Mouse (Mus musculus): ENCODE measurements around the gene Kcna5. TPM values are rescaled to one million over a fixed set of nuclear protein-coding genes. Genes with fewer than 3 reads are reported as not detected.
A peak's percentile ranks its signal among the peaks of the same experiment; 100 is the strongest.

Gene Kcna5
- polyA plus RNA-seq, 1 experiment from 2014 or later = 1.4 TPM

- Histone ChIP-seq H3K4me3 (ENCODE audit: low read depth, low read length) (no peak overlapping the region), H3K36me3 (ENCODE audit: control insufficient read depth, insufficient read depth, low read length) (no peaks in the 10 kb centered on the region), H3K4me2 (ENCODE audit: low read length) (no peak overlapping the region), H3K27me3 (replicated peaks; ENCODE audit: control insufficient read depth, insufficient read depth, low read length) (no peaks in the 10 kb centered on the region), H3K4me1 (ENCODE audit: control insufficient read depth, insufficient read depth, low read length) (no peaks in the 10 kb centered on the region), H3K9me3 (replicated peaks; ENCODE audit: control insufficient read depth, low read length) (no peaks in the 10 kb centered on the region), H3K27ac (ENCODE audit: low read depth, low read length) (no peak overlapping the region), H3K9ac (ENCODE audit: low read length) (no peak overlapping the region)
- DNase-seq (ENCODE audit: low spot score) (no peak), ATAC-seq (no peak)
- WGBS = 85% methylated on average over 14 of the region's 14 CpGs
Observed at GRCm38 (mm10) chr6:126568046-126568830, 33.0 kb upstream of the Kcna5 start.

DNA sequence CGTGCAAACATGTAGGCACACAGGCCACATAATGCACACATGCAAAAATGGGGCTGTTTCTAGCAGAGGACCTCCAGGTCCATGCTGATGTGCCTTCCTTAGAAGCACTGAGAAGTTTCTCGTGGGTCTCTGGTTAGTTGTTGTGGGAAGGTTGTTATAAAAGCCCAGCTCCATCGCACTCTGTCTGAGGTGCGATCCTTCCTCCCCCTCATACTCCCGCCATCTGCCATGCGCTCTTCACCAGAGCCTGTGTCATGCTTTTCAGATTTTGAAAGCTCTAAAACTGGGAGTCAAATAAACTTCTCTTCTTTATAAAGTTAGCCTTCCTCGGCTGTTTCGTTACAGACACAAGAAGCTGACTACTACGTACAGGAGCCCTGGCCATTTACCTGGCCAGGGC, 32.1 kb upstream of the Kcna5 start:
- DNase-seq (ENCODE audit: low spot score) = no peak
- Histone ChIP-seq H3K9ac (ENCODE audit: low read length) (no peak overlapping the region), H3K27ac (ENCODE audit: low read depth, low read length) (no peak overlapping the region)

DNA sequence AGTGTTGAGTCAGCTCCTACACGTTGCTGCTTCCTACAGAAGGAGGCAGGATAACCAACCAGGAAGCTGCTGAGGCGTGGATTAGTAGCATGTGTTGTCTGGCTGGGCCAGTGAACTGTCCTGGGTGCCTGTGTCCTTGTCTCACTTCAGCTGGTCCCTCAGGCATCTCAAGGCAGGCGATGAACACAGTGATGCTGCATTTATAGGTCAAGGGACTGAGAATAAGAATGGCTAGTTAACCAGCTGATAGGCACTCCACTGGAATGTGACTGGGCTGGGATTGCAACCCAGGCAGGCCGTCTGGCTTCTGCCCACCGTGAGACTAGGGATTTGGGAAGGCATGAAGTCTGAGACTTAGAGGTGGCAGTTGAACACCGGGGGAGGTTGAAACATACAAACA, 29.2 kb upstream of the Kcna5 start:
- Histone ChIP-seq H3K27me3 (replicated peaks; ENCODE audit: control insufficient read depth, insufficient read depth, low read length) (no peaks in the 10 kb centered on the region), H3K4me3 (ENCODE audit: low read depth, low read length) (no peak overlapping the region), H3K4me2 (ENCODE audit: low read length) (no peak overlapping the region), H3K4me1 (ENCODE audit: control insufficient read depth, insufficient read depth, low read length) (peaks cover 6% of the 10 kb centered on the region), H3K9me3 (replicated peaks; ENCODE audit: control insufficient read depth, low read length) (no peaks in the 10 kb centered on the region), H3K27ac (ENCODE audit: low read depth, low read length) (no peak overlapping the region), H3K9ac (ENCODE audit: low read length) (no peak overlapping the region), H3K36me3 (ENCODE audit: control insufficient read depth, insufficient read depth, low read length) (no peaks in the 10 kb centered on the region)
- WGBS = 70% methylated on average over 6 of the region's 6 CpGs
- DNase-seq (ENCODE audit: low spot score) = no peak
- no peak for ATAC-seq

More for the DNA sequence above, 32.1 kb upstream of the Kcna5 start:
- H3K4me2 ChIP-seq (ENCODE audit: low read length) = no peak overlapping the region
- no peaks in the 10 kb centered on the region for H3K27me3 ChIP-seq (replicated peaks; ENCODE audit: control insufficient read depth, insufficient read depth, low read length)
- no peak for ATAC-seq
- H3K4me1 ChIP-seq (ENCODE audit: control insufficient read depth, insufficient read depth, low read length) = no peaks in the 10 kb centered on the region
- no peaks in the 10 kb centered on the region for H3K9me3 ChIP-seq (replicated peaks; ENCODE audit: control insufficient read depth, low read length)
- H3K36me3 ChIP-seq (ENCODE audit: control insufficient read depth, insufficient read depth, low read length) = no peaks in the 10 kb centered on the region
- H3K4me3 ChIP-seq (ENCODE audit: low read depth, low read length) = no peak overlapping the region
- 89% methylated on average over 9 of the region's 9 CpGs for WGBS

DNA sequence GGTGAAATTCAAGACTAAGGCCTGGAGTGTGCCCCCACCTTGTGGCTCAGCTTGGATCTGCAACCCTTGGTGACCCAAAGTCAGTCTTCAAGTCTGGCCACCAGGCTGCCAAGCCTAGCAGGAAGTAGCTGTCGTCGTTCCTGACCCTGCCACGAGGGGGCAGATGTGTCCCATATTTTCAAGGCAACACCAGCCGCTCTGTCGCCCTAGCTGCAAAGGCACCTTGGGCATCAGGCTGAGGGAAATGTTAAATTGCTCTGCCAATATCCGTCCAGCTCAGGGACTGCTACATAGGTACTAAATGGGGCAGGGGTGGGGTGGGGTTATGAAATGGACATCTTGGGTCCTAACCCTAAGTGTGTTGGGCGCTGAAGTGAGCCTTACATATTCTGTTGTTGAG, 28.7 kb upstream of the Kcna5 start:
- H3K27ac ChIP-seq (ENCODE audit: low read depth, low read length) = no peak overlapping the region
- H3K9ac ChIP-seq (ENCODE audit: low read length) = no peak overlapping the region
- no peaks in the 10 kb centered on the region for H3K9me3 ChIP-seq (replicated peaks; ENCODE audit: control insufficient read depth, low read length)
- no peaks in the 10 kb centered on the region for H3K27me3 ChIP-seq (replicated peaks; ENCODE audit: control insufficient read depth, insufficient read depth, low read length)
- H3K4me3 ChIP-seq (ENCODE audit: low read depth, low read length) = no peak overlapping the region
- no peaks in the 10 kb centered on the region for H3K36me3 ChIP-seq (ENCODE audit: control insufficient read depth, insufficient read depth, low read length)
- 14% methylated on average over 7 of the region's 7 CpGs for WGBS
- H3K4me1 ChIP-seq (ENCODE audit: control insufficient read depth, insufficient read depth, low read length) = peaks cover 6% of the 10 kb centered on the region
- ATAC-seq = peak; percentile 61
- peak; percentile 88 for DNase-seq (ENCODE audit: low spot score)
- no peak overlapping the region for H3K4me2 ChIP-seq (ENCODE audit: low read length)

DNA sequence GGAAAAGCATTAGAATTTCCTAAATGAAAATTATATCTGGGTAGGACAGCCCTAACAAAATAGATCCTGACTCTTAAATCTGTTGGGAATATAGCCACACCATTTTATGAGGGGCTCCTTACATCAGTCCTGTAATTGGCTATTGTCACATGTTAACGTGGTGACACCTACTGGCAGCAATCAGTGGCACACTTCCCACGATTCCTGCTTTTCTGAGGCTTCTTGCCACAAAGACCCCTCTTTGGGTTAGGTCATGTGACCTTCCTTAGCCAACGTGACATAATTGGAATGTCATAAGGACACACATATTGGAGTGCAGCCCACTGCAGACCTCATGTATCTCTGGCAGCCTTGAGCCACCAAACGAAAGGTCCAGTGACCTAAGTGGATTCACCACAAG, 26.5 kb upstream of the Kcna5 start:
- ATAC-seq = no peak
- peak; percentile 44 for DNase-seq (ENCODE audit: low spot score)
- H3K27ac ChIP-seq (ENCODE audit: low read depth, low read length) = no peak overlapping the region
- no peak overlapping the region for H3K9ac ChIP-seq (ENCODE audit: low read length)
- WGBS = 22% methylated on average over 4 of the region's 4 CpGs
- no peaks in the 10 kb centered on the region for H3K9me3 ChIP-seq (replicated peaks; ENCODE audit: control insufficient read depth, low read length)
- H3K36me3 ChIP-seq (ENCODE audit: control insufficient read depth, insufficient read depth, low read length) = no peaks in the 10 kb centered on the region
- H3K4me3 ChIP-seq (ENCODE audit: low read depth, low read length) = no peak overlapping the region
- H3K4me2 ChIP-seq (ENCODE audit: low read length) = no peak overlapping the region
- H3K27me3 ChIP-seq (replicated peaks; ENCODE audit: control insufficient read depth, insufficient read depth, low read length) = no peaks in the 10 kb centered on the region
- peaks cover 6% of the 10 kb centered on the region for H3K4me1 ChIP-seq (ENCODE audit: control insufficient read depth, insufficient read depth, low read length)

GRCm38 (mm10) chr6:126560696-126561095, 25.5 kb upstream of the Kcna5 start:
- no peak overlapping the region for H3K9ac ChIP-seq (ENCODE audit: low read length)
- peak; percentile 26 for DNase-seq (ENCODE audit: low spot score)

GRCm38 (mm10) chr6:126560036-126560435, 24.8 kb upstream of the Kcna5 start:
- Histone ChIP-seq H3K9ac (ENCODE audit: low read length) (peak overlapping the region; percentile 7; the same call in 1 of the 2 replicates), H3K27me3 (replicated peaks; ENCODE audit: control insufficient read depth, insufficient read depth, low read length) (no peaks in the 10 kb centered on the region), H3K36me3 (ENCODE audit: control insufficient read depth, insufficient read depth, low read length) (no peaks in the 10 kb centered on the region), H3K4me3 (ENCODE audit: low read depth, low read length) (no peak overlapping the region), H3K4me1 (ENCODE audit: control insufficient read depth, insufficient read depth, low read length) (peaks cover 6% of the 10 kb centered on the region), H3K9me3 (replicated peaks; ENCODE audit: control insufficient read depth, low read length) (no peaks in the 10 kb centered on the region), H3K4me2 (ENCODE audit: low read length) (no peak overlapping the region), H3K27ac (ENCODE audit: low read depth, low read length) (peak overlapping the region; percentile 76)
- WGBS = 8% methylated on average over 8 of the region's 8 CpGs
- ATAC-seq = peak; percentile 42; the same call in 1 of the 2 replicates
- DNase-seq (ENCODE audit: low spot score) = peak; percentile 75

More at GRCm38 (mm10) chr6:126560696-126561095, 25.5 kb upstream of the Kcna5 start:
- Histone ChIP-seq H3K9me3 (replicated peaks; ENCODE audit: control insufficient read depth, low read length) (no peaks in the 10 kb centered on the region), H3K27ac (ENCODE audit: low read depth, low read length) (peak overlapping the region; percentile 76), H3K36me3 (ENCODE audit: control insufficient read depth, insufficient read depth, low read length) (no peaks in the 10 kb centered on the region), H3K27me3 (replicated peaks; ENCODE audit: control insufficient read depth, insufficient read depth, low read length) (no peaks in the 10 kb centered on the region), H3K4me3 (ENCODE audit: low read depth, low read length) (no peak overlapping the region), H3K4me2 (ENCODE audit: low read length) (no peak overlapping the region), H3K4me1 (ENCODE audit: control insufficient read depth, insufficient read depth, low read length) (peaks cover 6% of the 10 kb centered on the region)
- 0 out of 2 replicates have a peak, but pooled peaks have one; percentile 33 for ATAC-seq
- 34% methylated on average over 1 of the region's 1 CpGs for WGBS

DNA sequence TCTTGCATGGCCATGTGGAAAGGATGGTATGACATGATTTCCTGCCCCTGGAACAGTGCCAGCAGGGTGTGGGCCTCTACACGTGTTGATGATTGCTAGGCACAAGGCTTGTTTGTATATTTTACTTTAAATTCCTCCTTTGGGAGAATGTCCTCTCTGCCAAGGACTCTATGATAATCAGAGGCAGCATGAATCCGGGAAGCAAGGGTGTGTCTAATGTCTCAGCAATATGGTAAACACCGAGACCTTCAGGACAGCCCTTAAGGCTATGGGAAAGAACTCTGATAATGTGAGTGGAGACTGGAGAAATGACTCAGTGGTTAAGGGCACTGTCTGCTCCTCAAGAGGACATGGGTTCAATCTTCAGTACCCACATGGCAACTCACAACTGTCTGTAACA, 23.1 kb upstream of the Kcna5 start:
- WGBS = 72% methylated on average over 3 of the region's 3 CpGs
- Histone ChIP-seq H3K9ac (ENCODE audit: low read length) (no peak overlapping the region), H3K36me3 (ENCODE audit: control insufficient read depth, insufficient read depth, low read length) (no peaks in the 10 kb centered on the region)

GRCm38 (mm10) chr6:126553812-126554211, 18.6 kb upstream of the Kcna5 start:
- no peak overlapping the region for H3K27ac ChIP-seq (ENCODE audit: low read depth, low read length)
- no peak overlapping the region for H3K9ac ChIP-seq (ENCODE audit: low read length)
- H3K36me3 ChIP-seq (ENCODE audit: control insufficient read depth, insufficient read depth, low read length) = no peaks in the 10 kb centered on the region
- no peaks in the 10 kb centered on the region for H3K4me1 ChIP-seq (ENCODE audit: control insufficient read depth, insufficient read depth, low read length)
- H3K9me3 ChIP-seq (replicated peaks; ENCODE audit: control insufficient read depth, low read length) = no peaks in the 10 kb centered on the region
- H3K27me3 ChIP-seq (replicated peaks; ENCODE audit: control insufficient read depth, insufficient read depth, low read length) = 0 out of 2 replicates have a peak, but pooled peaks cover 5% of the 10 kb centered on the region
- peak; percentile 44; the same call in 1 of the 2 replicates for ATAC-seq
- peak; percentile 42 for DNase-seq (ENCODE audit: low spot score)
- no peak overlapping the region for H3K4me3 ChIP-seq (ENCODE audit: low read depth, low read length)
- 36% methylated on average over 9 of the region's 9 CpGs for WGBS
- H3K4me2 ChIP-seq (ENCODE audit: low read length) = no peak overlapping the region

More for the DNA sequence above, 23.1 kb upstream of the Kcna5 start:
- Histone ChIP-seq H3K9me3 (replicated peaks; ENCODE audit: control insufficient read depth, low read length) (no peaks in the 10 kb centered on the region), H3K27ac (ENCODE audit: low read depth, low read length) (no peak overlapping the region), H3K4me1 (ENCODE audit: control insufficient read depth, insufficient read depth, low read length) (peaks cover 6% of the 10 kb centered on the region), H3K4me3 (ENCODE audit: low read depth, low read length) (no peak overlapping the region), H3K4me2 (ENCODE audit: low read length) (no peak overlapping the region), H3K27me3 (replicated peaks; ENCODE audit: control insufficient read depth, insufficient read depth, low read length) (0 out of 2 replicates have a peak, but pooled peaks cover 1% of the 10 kb centered on the region)
- DNase-seq (ENCODE audit: low spot score) = no peak
- no peak for ATAC-seq

Measured in forebrain, embryonic 14.5 days (tissue).